In genomic region chr9:103761647-103762084, GRCm38 (mm10) we compare ENCODE assay signal across 8 mouse cellular contexts. TPM values are rescaled to one million over a fixed set of nuclear protein-coding genes. Genes with fewer than 3 reads are reported as not detected.
DNase-seq lines count a peak whose midpoint lies in the region; ATAC-seq lines count a peak whose summit lies in the region.

Gene Tmem108 (minus strand): TSS chr9:103761837.

- peak; percentile 92 for DNase-seq in R1 (ENCODE audit: low read depth, low spot score)
- DNase-seq in cerebellum, postnatal 4 days (ENCODE audit: low spot score in 2 of 2), result peak; percentile 85 to 90
- DNase-seq in gastrocnemius, postnatal 14 days, result peak; percentile 80
- peak; percentile 44 for DNase-seq in induced T-regulatory cell, adult 2 months (ENCODE audit: low read depth)
- peak; percentile 75 to 92 for DNase-seq in left cerebral cortex, adult 8-10 months (ENCODE audit: low spot score in 2 of 2)
- peak; percentile 95 to 96 for DNase-seq in right cerebral cortex, postnatal 10 days (ENCODE audit: low spot score in 2 of 2)
- DNase-seq in urinary bladder, postnatal 10 days (ENCODE audit: low spot score), result peak; percentile 47

- peak; percentile 71 for ATAC-seq in megakaryocyte, adult 5-6 weeks (ENCODE audit: poor library complexity, severe bottlenecking)

- intact Hi-C loops in gastrocnemius, postnatal 14 days (cut with DNase I; ENCODE audit: low total_unique reads), result no loop called here

RNA-seq across cellular contexts. Expression of gene Tmem108, which starts in this region (rescaled TPM):
- under 1 TPM; 0.07 to 0.29 TPM for total RNA-seq in gastrocnemius, postnatal 14 days (2021)
- 10 to 100 TPM; 17.0 to 23.1 (median 17.9) TPM for total RNA-seq in left cerebral cortex, adult 8-10 months (2022)
- 0.54 and 0.66 TPM in 2 replicates for total RNA-seq in megakaryocyte, adult 5-6 weeks (2015)
- total RNA-seq in megakaryocyte, adult 5-6 weeks (2017), result 0.20 TPM in 1 of 2 replicates, not detected in the other

Comparison
In these comparisons a context has a peak if more than half of its experiments do, and no peak if none do; other contexts are left out.
1. Peak in every context shown above with its lines: DNase-seq and ATAC-seq.
2. RNA of gene Tmem108 (total RNA-seq): 17.0 to 23.1 TPM in left cerebral cortex, adult 8-10 months; 0.20 to 0.66 TPM in megakaryocyte, adult 5-6 weeks and 0.07 to 0.29 TPM in gastrocnemius, postnatal 14 days; every median in the first group is over 10 times any median in the second.
3. Peak in DNase-seq in gastrocnemius, postnatal 14 days; RNA of the gene not detected or under 1 TPM.
4. Peak in ATAC-seq in megakaryocyte, adult 5-6 weeks; RNA of the gene not detected or under 1 TPM.
5. DNase-seq: peak in every context shown above with its lines; median percentile 96 in right cerebral cortex, postnatal 10 days; 92 in R1; 88 in cerebellum, postnatal 4 days; 84 in left cerebral cortex, adult 8-10 months; 80 in gastrocnemius, postnatal 14 days; 47 in urinary bladder, postnatal 10 days; 44 in induced T-regulatory cell, adult 2 months.